Mouse (Mus musculus) heart, adult 9 months (tissue): ENCODE results near the gene Zswim5.

ENCODE experiments used
- DNase-seq, 2 experiments: peaks; one replicate each; pipeline ENCODE4 v3.0.0; 2022; ENCODE audit warnings: low spot score in 2 of 2

Gene Zswim5

GRCm38 (mm10) chr4:117005611-117006400, 128.6 kb downstream of the Zswim5 start:
- DNase-seq, result no peak

GRCm38 (mm10) chr4:117007058-117007457, 129.9 kb downstream of the Zswim5 start:
- peak in 1 of 2 experiments; percentile 41 for DNase-seq

- DNase-seq, result no peak
These were observed 133.1 kb downstream of the Zswim5 start for GRCm38 (mm10) chr4:117010231-117010630.

GRCm38 (mm10) chr4:117013596-117013995, 136.4 kb downstream of the Zswim5 start:
- no peak for DNase-seq

GRCm38 (mm10) chr4:117014901-117015415, 137.8 kb downstream of the Zswim5 start:
- no peak for DNase-seq

- DNase-seq, result no peak
These were observed 140.6 kb downstream of the Zswim5 start for GRCm38 (mm10) chr4:117017738-117018137.

- no peak for DNase-seq
These were observed 141.2 kb downstream of the Zswim5 start for GRCm38 (mm10) chr4:117018327-117018726.

- DNase-seq, result peak; percentile 85 to 89
These were observed 142.3 kb downstream of the Zswim5 start, which contains the start of gene Eif2b3 for GRCm38 (mm10) chr4:117019206-117020134. TSS of gene Eif2b3 (plus strand) at chr4:117019402.

GRCm38 (mm10) chr4:117023469-117023868, 146.3 kb downstream of the Zswim5 start:
- DNase-seq, result no peak

GRCm38 (mm10) chr4:117031105-117031504, 153.9 kb downstream of the Zswim5 start:
- DNase-seq, result no peak
